1 mouse cellular context compared by ENCODE assay signal in genomic region chr17:26111024-26111423, GRCm38 (mm10).
TF ChIP-seq lines count a peak whose summit lies in the region.

No protein-coding gene starts in this region.

TF ChIP-seq in ES-E14, 5 proteins besides CTCF, POLR2A, EP300 and RAD21:
- no peak for TF ChIP-seq CHD2 (IDR thresholded peaks at IDR 0.05; ENCODE audit: low read depth, low read length)
- no peak for TF ChIP-seq ZNF384 (IDR thresholded peaks at IDR 0.05; ENCODE audit: low read depth, low read length)
- no peak for TF ChIP-seq MAFK (IDR thresholded peaks at IDR 0.05; ENCODE audit: insufficient read depth, low read depth, low read length)
- TF ChIP-seq ZC3H11A (IDR thresholded peaks at IDR 0.05; ENCODE audit: borderline replicate concordance, low read depth, low read length), result no peak
